Mouse (Mus musculus) CD8-positive naive resting alpha-beta T cell, adult 57 days (primary cell): ENCODE measurements around the gene Tmem117. TPM values are rescaled to one million over a fixed set of nuclear protein-coding genes. Genes with fewer than 3 reads are reported as not detected.

Source experiments
- total RNA-seq: library from RNA; stranded (reverse); gene quantifications from one replicate; pipeline ENCODE4 v1.2.4, GENCODE M21; 2023

Gene Tmem117
- total RNA-seq: not detected

GRCm38 (mm10) chr15:94628830-94629601 is at the start of gene Tmem117:
Gene Tmem117 (plus strand): TSS chr15:94629232.

DNA sequence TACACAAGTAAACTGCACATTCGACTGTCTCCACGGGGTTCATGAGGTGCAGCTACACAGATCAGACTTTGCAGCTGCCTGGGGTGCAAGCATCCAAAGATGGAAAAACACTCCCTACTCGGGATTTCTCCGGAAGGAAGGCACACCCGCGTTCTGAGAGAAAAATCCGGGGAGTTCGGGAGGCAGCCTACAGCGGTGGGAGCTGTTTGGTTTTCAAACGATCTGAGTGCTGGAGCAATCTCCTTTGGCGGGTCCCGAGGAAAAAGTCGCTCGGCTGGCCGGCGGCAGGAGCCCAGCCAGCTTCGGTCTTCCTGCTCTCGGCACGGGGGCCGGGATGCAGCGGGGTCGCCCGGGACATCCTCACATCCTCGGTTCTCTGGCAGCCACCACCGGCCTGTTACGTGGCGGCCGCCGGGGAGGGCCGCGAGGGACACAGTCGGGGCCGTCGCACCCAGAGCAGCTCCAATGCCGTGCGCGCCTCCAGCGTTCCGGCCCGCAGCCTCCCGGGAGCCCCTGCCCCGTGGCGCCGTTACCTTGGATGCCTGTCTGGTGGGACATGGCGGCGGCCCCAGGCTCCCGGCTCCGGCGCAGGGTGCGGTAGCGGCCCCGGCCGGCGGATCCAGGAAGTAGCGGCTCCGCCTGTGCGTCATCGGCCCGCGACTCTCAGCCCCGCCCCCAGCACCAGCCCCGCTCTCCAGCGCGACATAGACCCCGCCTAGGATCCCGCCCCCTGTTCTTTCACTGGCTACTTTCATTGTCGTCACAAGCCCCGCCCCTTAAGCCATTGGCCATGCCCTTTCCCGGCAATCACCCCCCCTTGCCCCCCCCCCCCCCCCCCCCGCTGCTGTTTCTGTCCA is 39.6 kb upstream of the Tmem117 start, which contains the start of gene Twf1:
TSS of gene Twf1 (minus strand) at position 671 of the 857 bp plus-strand sequence.

Other genes starting within 250 kb of the Tmem117 start
- not detected for gene Adamts20, start 163.8 kb upstream of the Tmem117 start, total RNA-seq
- gene Pus7l, start 85.7 kb upstream of the Tmem117 start, total RNA-seq: 12.7 TPM
- gene Irak4, start 85.6 kb upstream of the Tmem117 start, total RNA-seq: 22.9 TPM
- gene Twf1, start 39.3 kb upstream of the Tmem117 start, total RNA-seq: 42.6 TPM